Mouse (Mus musculus): ENCODE data around the gene Tdrkh. TPM values are rescaled to one million over a fixed set of nuclear protein-coding genes. Genes with fewer than 3 reads are reported as not detected.

Gene Tdrkh
- polyA plus RNA-seq, 1 experiment: 0.12 TPM

DNA sequence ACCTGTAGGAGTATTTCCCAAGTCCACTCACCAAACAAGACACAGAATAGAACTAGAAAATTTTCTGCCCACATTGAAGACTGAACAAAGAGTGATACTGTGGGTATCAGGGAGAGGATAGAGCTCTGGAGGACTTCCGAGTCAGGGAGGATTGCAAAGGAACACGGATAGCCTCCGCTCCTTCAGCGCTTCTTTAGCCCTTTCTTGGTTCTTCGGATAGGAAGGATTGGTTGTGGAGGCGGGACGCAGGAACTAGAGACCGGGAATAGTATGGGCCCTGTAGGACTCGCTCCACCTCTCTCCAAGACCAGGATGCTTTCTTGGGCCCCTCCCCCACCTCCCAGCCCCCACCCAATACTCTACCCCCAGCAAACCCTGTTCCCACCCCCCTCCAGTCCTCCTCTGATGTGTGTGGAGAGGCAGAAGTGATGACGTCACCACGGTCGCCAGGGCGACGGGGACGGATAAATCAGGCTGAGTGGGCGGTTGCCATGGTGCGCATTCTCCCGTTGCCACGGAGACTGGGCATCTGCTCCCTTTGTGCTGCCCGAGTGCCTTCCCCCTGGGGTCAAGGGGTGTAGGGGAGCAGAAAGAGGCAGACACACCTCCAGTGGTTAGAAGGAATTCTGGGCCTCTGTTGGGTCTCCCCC lies 70.8 kb downstream of the Tdrkh start:
- no peak for DNase-seq (ENCODE audit: low read depth, low spot score)
- 54% methylated on average over 20 of the region's 20 CpGs for WGBS

Other genes with a start within 250 kb of the Tdrkh start
- not detected in 2 replicates for gene Gm10696, start 235.1 kb upstream of the Tdrkh start, polyA plus RNA-seq (2012; rRNA removed)
- not detected in 2 replicates for gene Gm5286, start 216.6 kb upstream of the Tdrkh start, polyA plus RNA-seq (2012; rRNA removed)
- gene Gm4778, start 149.2 kb upstream of the Tdrkh start, polyA plus RNA-seq (2012; rRNA removed): not detected in 2 replicates
- gene Them4, start 103.2 kb upstream of the Tdrkh start, polyA plus RNA-seq (2012; rRNA removed): 2.3 and 3.4 TPM in 2 replicates
- not detected in 2 replicates for gene Them5, start 71.2 kb upstream of the Tdrkh start, polyA plus RNA-seq (2012; rRNA removed)
- 0.25 and 0.31 TPM in 2 replicates for gene C2cd4d, start 50.8 kb upstream of the Tdrkh start, polyA plus RNA-seq (2012; rRNA removed)
- 22.8 and 33.7 TPM in 2 replicates for gene Rorc, start 40.5 kb upstream of the Tdrkh start, polyA plus RNA-seq (2012; rRNA removed)
- gene Lingo4, start 14.8 kb upstream of the Tdrkh start, polyA plus RNA-seq (2012; rRNA removed): 0.41 and 0.43 TPM in 2 replicates
- gene Mrpl9, start 30.0 kb downstream of the Tdrkh start, polyA plus RNA-seq (2012; rRNA removed): 33.9 and 37.9 TPM in 2 replicates
- 0.31 TPM in 1 of 2 replicates, not detected in the other for gene Oaz3, start 30.6 kb downstream of the Tdrkh start, polyA plus RNA-seq (2012; rRNA removed)
- 6.4 and 8.6 TPM in 2 replicates for gene Celf3, start 65.0 kb downstream of the Tdrkh start, polyA plus RNA-seq (2012; rRNA removed)
- gene Riiad1, start 67.1 kb downstream of the Tdrkh start, polyA plus RNA-seq (2012; rRNA removed): 0.36 and 0.86 TPM in 2 replicates
- gene Snx27, start 169.4 kb downstream of the Tdrkh start, polyA plus RNA-seq (2012; rRNA removed): 5.5 and 6.7 TPM in 2 replicates
- gene Gm10972, start 229.8 kb downstream of the Tdrkh start, polyA plus RNA-seq (2012; rRNA removed): not detected in 2 replicates
- 25.5 and 34.4 TPM in 2 replicates for gene Tuft1, start 245.6 kb downstream of the Tdrkh start, polyA plus RNA-seq (2012; rRNA removed)

Measured in large intestine, adult 2 months (tissue).